ENCODE assay signal across 8 mouse cellular contexts in the genomic region with DNA sequence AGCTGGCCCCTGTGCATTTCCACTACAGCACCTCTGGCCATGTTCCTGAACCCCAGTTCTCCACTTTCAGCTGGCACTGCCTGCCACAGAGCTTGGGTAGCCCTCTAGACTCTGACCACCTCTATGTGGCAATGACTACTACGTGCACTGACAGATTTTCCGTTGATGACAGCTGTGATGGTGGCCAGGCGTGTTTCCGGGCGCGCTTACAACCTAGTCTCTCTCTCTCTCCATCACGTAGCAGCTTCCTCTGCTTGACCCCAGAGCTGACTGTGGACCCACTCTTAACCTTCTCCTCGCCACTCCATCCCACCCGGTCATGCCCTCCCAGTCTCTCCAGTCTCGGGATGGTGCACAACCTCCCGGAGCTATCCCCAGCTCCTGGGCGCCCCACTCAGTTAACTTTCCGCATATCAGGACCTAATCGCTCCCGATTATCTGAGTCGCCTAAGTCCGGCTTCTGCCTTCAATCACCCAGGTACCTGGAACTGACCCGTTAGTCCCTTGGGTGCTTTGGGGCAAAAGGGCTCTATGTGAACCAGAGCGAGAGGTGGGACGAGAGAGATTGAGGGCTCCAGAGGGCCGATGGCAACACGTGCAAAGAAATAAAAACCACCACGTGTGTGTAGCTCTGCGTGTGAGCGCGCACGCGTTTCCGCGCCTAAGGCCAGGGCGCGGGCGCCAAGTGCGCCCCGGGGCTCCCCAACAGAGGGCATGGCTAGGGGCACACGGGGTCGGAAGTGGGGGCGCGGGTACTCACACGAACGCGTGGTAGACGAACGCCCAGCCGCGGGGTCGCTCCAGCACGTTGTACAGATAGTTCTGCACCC. TPM values are rescaled to one million over a fixed set of nuclear protein-coding genes. Genes with fewer than 3 reads are reported as not detected.
A peak's percentile ranks its signal among the peaks of the same experiment; 100 is the strongest.
DNase-seq lines count a peak whose midpoint lies in the region; ATAC-seq and TF ChIP-seq lines count a peak whose summit lies in the region.

No protein-coding gene starts in this region.

- under 1% methylated on average over 48 of the region's 48 CpGs for WGBS in heart, adult 2 months
- 1% methylated on average over 48 of the region's 48 CpGs for WGBS in liver, adult 2 months

- peak; percentile 36 to 41 for DNase-seq in heart, adult 2 months
- DNase-seq in heart, adult 9 months (ENCODE audit: low spot score in 2 of 2), result no peak
- peak; percentile 29 to 36 for DNase-seq in frontal cortex, postnatal 25 days (ENCODE audit: low spot score in 2 of 2)
- DNase-seq in liver, adult 2 months (ENCODE audit: extremely low read depth, low read depth, low spot score), result no peak
- DNase-seq in testis, postnatal 14 days (ENCODE audit: low spot score), result peak; percentile 8

- no peaks in the 10 kb centered on the region for H3K79me2 ChIP-seq in heart, adult 2 months (replicated peaks; ENCODE audit: control insufficient read depth, insufficient read depth, low read length)
- H3K79me2 ChIP-seq in liver, adult 2 months (ENCODE audit: control insufficient read depth, insufficient read depth, low read length), result no peaks in the 10 kb centered on the region

- H3K4me1 ChIP-seq in heart, adult 2 months (ENCODE audit: control insufficient read depth, insufficient read depth, low read length), result no peaks in the 10 kb centered on the region
- no peaks in the 10 kb centered on the region; the same call in 1 of the 2 replicates for H3K4me1 ChIP-seq in bone marrow macrophage, adult 2 months (ENCODE audit: control insufficient read depth, insufficient read depth, low read length)
- no peaks in the 10 kb centered on the region for H3K4me1 ChIP-seq in liver, adult 2 months (ENCODE audit: control insufficient read depth, insufficient read depth, low read length)

- H3K36me3 ChIP-seq in heart, adult 2 months (ENCODE audit: control insufficient read depth, insufficient read depth, low read length), result no peaks in the 10 kb centered on the region
- H3K36me3 ChIP-seq in liver, adult 2 months (ENCODE audit: control insufficient read depth, insufficient read depth, low read length), result no peaks in the 10 kb centered on the region

- ATAC-seq in inflammation-experienced regulatory T-cells, adult 6 months, result peak; percentile 32
- peak; percentile 75 for ATAC-seq in monocyte, adult 5-6 weeks (replicated peaks; ENCODE audit: insufficient number of reproducible peaks, low FRiP score, low TSS enrichment, poor library complexity, severe bottlenecking)

- H3K4me3 ChIP-seq in heart, adult 2 months, result peak overlapping the region; percentile 55
- H3K4me3 ChIP-seq in bone marrow macrophage, adult 2 months (ENCODE audit: insufficient read depth, low read length), result peak overlapping the region; percentile 68
- peak overlapping the region; percentile 40 for H3K4me3 ChIP-seq in liver, adult 2 months (ENCODE audit: insufficient read depth, low read depth, low read length)

- peak overlapping the region; percentile 45 for H3K9ac ChIP-seq in heart, adult 2 months (ENCODE audit: low read depth, low read length)
- 0 out of 2 replicates have a peak overlapping the region, but pooled peaks have one; percentile 1 for H3K9ac ChIP-seq in liver, adult 2 months (ENCODE audit: low read depth, low read length)

- H3K27me3 ChIP-seq in heart, adult 2 months (ENCODE audit: control insufficient read depth, insufficient read depth, low read length), result peaks cover 2% of the 10 kb centered on the region; the same call in 1 of the 2 replicates
- H3K27me3 ChIP-seq in liver, adult 2 months (ENCODE audit: control insufficient read depth, insufficient read depth, low read length), result peaks cover 5% of the 10 kb centered on the region; the same call in 1 of the 2 replicates

- TF ChIP-seq POLR2A in heart, adult 2 months (IDR thresholded peaks at IDR 0.05; ENCODE audit: insufficient read depth, low read depth, low read length), result no peak
- TF ChIP-seq POLR2A in bone marrow macrophage, adult 2 months (IDR thresholded peaks at IDR 0.05; ENCODE audit: borderline replicate concordance, low read depth, low read length), result no peak
- TF ChIP-seq POLR2A in liver, adult 2 months (IDR thresholded peaks at IDR 0.05; ENCODE audit: extremely low read depth, insufficient read depth, low read length), result no peak

- no peak for TF ChIP-seq CTCF in heart, adult 2 months (IDR thresholded peaks at IDR 0.05)
- TF ChIP-seq CTCF in bone marrow macrophage, adult 2 months (IDR thresholded peaks at IDR 0.05; ENCODE audit: low read depth, low read length), result no peak
- TF ChIP-seq CTCF in liver, adult 2 months (IDR thresholded peaks at IDR 0.05; ENCODE audit: low read depth, low read length), result no peak

- TF ChIP-seq EP300 in heart, adult 2 months (IDR thresholded peaks at IDR 0.05; ENCODE audit: insufficient read depth, low read depth, low read length), result no peak

- intact Hi-C loops in heart, adult 2 months (cut with DNase I), result loop anchor here (5.0 to 10.0 kb wide), 2 partner anchors 154 to 307 kb away; no protein-coding TSS in a partner anchor

- H3K27ac ChIP-seq in heart, adult 2 months, result peak overlapping the region; percentile 15; the same call in 1 of the 2 replicates
- no peak overlapping the region for H3K27ac ChIP-seq in bone marrow macrophage, adult 2 months (ENCODE audit: insufficient read depth, low read depth, low read length)
- no peak overlapping the region for H3K27ac ChIP-seq in liver, adult 2 months (replicated peaks; ENCODE audit: insufficient read depth, low read depth, low read length)

RNA-seq across cellular contexts. Expression of gene Kcnq5, which starts 1.1 kb away (rescaled TPM):
- total RNA-seq in heart, adult 2 months (2021), result 1 to 10 TPM; 2.5 to 2.6 TPM
- polyA plus RNA-seq in heart, adult 2 months (2012; rRNA removed), result 0.15 and 0.20 TPM in 2 replicates
- 0.87 TPM in 1 of 2 replicates, not detected in the other for polyA plus RNA-seq in bone marrow macrophage, adult 2 months (2012; ENCODE audit: insufficient read depth, insufficient read length, missing spikeins)
- polyA plus RNA-seq in inflammation-experienced regulatory T-cells, adult 6 months (2017; shearing (Covaris generic)), result 1 to 10 TPM; 1.9 to 7.1 (median 4.6) TPM
- total RNA-seq in liver, adult 2 months (2014; rRNA removed), result 0.09 and 0.13 TPM in 2 replicates
- 0.01 and 0.09 TPM in 2 replicates for polyA plus RNA-seq in liver, adult 2 months (2012; rRNA removed)
- 1.1 to 8.6 TPM (median 3.0 TPM) in 3 replicates for total RNA-seq in monocyte, adult 5-6 weeks (2017)

Comparison
In these comparisons a context has a peak if more than half of its experiments do, and no peak if none do; other contexts are left out.
1. DNase-seq: peak in heart, adult 2 months (2 of 2), frontal cortex, postnatal 25 days (2 of 2) and testis, postnatal 14 days (single experiment); none in heart, adult 9 months (0 of 2) and liver, adult 2 months (single experiment).
2. Peak in every context shown above with its lines, with median percentiles within 50 percentile points of each other: H3K4me3 ChIP-seq.